Mouse (Mus musculus): ENCODE data around the gene Zcchc8.
"Not testable (repeated sequence)": the region's sequence is repeated elsewhere in the genome, so short reads cannot be mapped to it uniquely, and the experiment has no call there.

The Zcchc8 gene

GRCm38 (mm10) chr5:123720328-123721311 is at the start of gene Zcchc8:
TSS of gene Zcchc8 (minus strand) at chr5:123721100.
- DNase-seq (ENCODE audit: low spot score in 2 of 2) = peak; percentile 96 to 98

- DNase-seq (ENCODE audit: low spot score in 2 of 2) = not testable (repeated sequence)
These were observed 45.6 kb upstream of the Zcchc8 start for GRCm38 (mm10) chr5:123766455-123766854.

- DNase-seq (ENCODE audit: low spot score in 2 of 2) = no peak
These were observed 44.6 kb upstream of the Zcchc8 start for GRCm38 (mm10) chr5:123765506-123765905.

- DNase-seq (ENCODE audit: low spot score in 2 of 2) = peak; percentile 99
These were observed 28.5 kb upstream of the Zcchc8 start, which contains the start of the genes Rsrc2 and Kntc1 for GRCm38 (mm10) chr5:123749065-123750064. TSS of gene Rsrc2 (minus strand) at chr5:123749414. TSS of gene Kntc1 (plus strand) at chr5:123749716.

- DNase-seq (ENCODE audit: low spot score in 2 of 2) = no peak
These were observed 27.6 kb upstream of the Zcchc8 start for GRCm38 (mm10) chr5:123748339-123749064.

GRCm38 (mm10) chr5:123747604-123748003 is 26.7 kb upstream of the Zcchc8 start:
- no peak for DNase-seq (ENCODE audit: low spot score in 2 of 2)

- no peak for DNase-seq (ENCODE audit: low spot score in 2 of 2)
These were observed 25.4 kb upstream of the Zcchc8 start for GRCm38 (mm10) chr5:123746253-123746652.

- no peak for DNase-seq (ENCODE audit: low spot score in 2 of 2)
These were observed 23.5 kb upstream of the Zcchc8 start for GRCm38 (mm10) chr5:123744358-123744757.

GRCm38 (mm10) chr5:123730981-123731380 is 10.1 kb upstream of the Zcchc8 start:
- no peak for DNase-seq (ENCODE audit: low spot score in 2 of 2)

- DNase-seq (ENCODE audit: low spot score in 2 of 2) = not testable (repeated sequence)
These were observed 2.9 kb upstream of the Zcchc8 start for GRCm38 (mm10) chr5:123723816-123724215.

- DNase-seq (ENCODE audit: low spot score in 2 of 2) = no peak
These were observed 6.3 kb downstream of the Zcchc8 start for GRCm38 (mm10) chr5:123714622-123715021.

- no peak for DNase-seq (ENCODE audit: low spot score in 2 of 2)
These were observed 7.1 kb downstream of the Zcchc8 start for GRCm38 (mm10) chr5:123713782-123714181.

- no peak for DNase-seq (ENCODE audit: low spot score in 2 of 2)
These were observed 11.3 kb downstream of the Zcchc8 start for GRCm38 (mm10) chr5:123709571-123709970.

GRCm38 (mm10) chr5:123708598-123708997 is 12.3 kb downstream of the Zcchc8 start:
- no peak for DNase-seq (ENCODE audit: low spot score in 2 of 2)

- DNase-seq (ENCODE audit: low spot score in 2 of 2) = peak; percentile 12 to 24
These were observed 20.3 kb downstream of the Zcchc8 start for GRCm38 (mm10) chr5:123700625-123701024.

- peak in 1 of 2 experiments; percentile 22 for DNase-seq (ENCODE audit: low spot score in 2 of 2)
These were observed 21.7 kb downstream of the Zcchc8 start for GRCm38 (mm10) chr5:123699198-123699597.

GRCm38 (mm10) chr5:123696961-123697360 is 23.9 kb downstream of the Zcchc8 start:
- DNase-seq (ENCODE audit: low spot score in 2 of 2) = no peak

- no peak for DNase-seq (ENCODE audit: low spot score in 2 of 2)
These were observed 24.7 kb downstream of the Zcchc8 start for GRCm38 (mm10) chr5:123696244-123696643.

- no peak for DNase-seq (ENCODE audit: low spot score in 2 of 2)
These were observed 26.4 kb downstream of the Zcchc8 start for GRCm38 (mm10) chr5:123694468-123694867.

- DNase-seq (ENCODE audit: low spot score in 2 of 2) = peak; percentile 51 to 59
These were observed 36.4 kb downstream of the Zcchc8 start, which contains the start of gene Clip1 for GRCm38 (mm10) chr5:123684221-123685144. TSS of gene Clip1 (minus strand) at chr5:123684618.
